Mouse (Mus musculus) embryonic stem cell, embryonic (primary cell): ENCODE measurements at regions not wholly inside any gene's neighbourhood (a gene's known extent, or its start where the extent isn't known, plus 50 kb on each side); places are given as distances from the start of the nearest gene placed in this dataset.
"Not testable (repeated sequence)": the region's sequence is repeated elsewhere in the genome, so short reads cannot be mapped to it uniquely, and the experiment has no call there.

ENCODE experiments used
- CTCF ChIA-PET, 4 experiments: fragments of 300-600 bp in 2 of 4; fragments of 350-600 bp in 2 of 4; sonication (Branson Sonifier 250); formaldehyde crosslinking; loops; one replicate each; lab custom pipeline; 2022; ENCODE audit warnings: inconsistent platforms in 2 of 4; lab: Charles Lee
- POLR2A ChIA-PET, 4 experiments: fragments of 300-600 bp in 2 of 4; fragments of 350-600 bp in 2 of 4; sonication (Branson Sonifier 250); formaldehyde crosslinking; loops; one replicate each; lab custom pipeline; 2022; ENCODE audit warnings: antibody characterized with exemption in 4 of 4, inconsistent platforms in 1 of 4; lab: Charles Lee

DNA sequence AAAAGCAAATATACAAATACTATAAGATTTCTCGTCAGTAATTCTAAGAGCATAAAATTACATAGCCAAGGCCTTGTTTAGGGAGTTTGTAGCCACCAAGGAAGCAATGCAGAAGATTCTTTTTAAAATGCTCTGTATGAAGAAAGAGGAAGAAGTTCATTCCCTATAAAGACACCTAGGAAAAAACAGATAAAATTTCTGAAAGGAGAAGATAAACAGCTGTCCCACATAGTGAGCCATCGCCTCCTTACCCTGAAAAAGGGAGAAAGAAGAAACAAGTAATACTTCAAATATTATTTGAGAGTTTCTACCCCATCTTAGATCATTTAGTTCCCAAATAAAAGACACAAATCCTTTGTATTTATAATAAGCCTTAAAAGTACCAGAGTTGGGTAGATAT lies 190.3 kb upstream of the Mad2l1 start:
- ChIA-PET POLR2A (interaction anchor here in 1 of 4 experiments (1.3 kb wide), 1 partner anchor 8 kb away, joined by 3 read pairs; no protein-coding TSS in a partner anchor), CTCF (no interaction called here)

- CTCF ChIA-PET = no interaction called here
Observed at GRCm38 (mm10) chr6:66347356-66347755, 187.8 kb upstream of the Mad2l1 start.

GRCm38 (mm10) chr6:66361130-66361529 lies 174.1 kb upstream of the Mad2l1 start:
- CTCF ChIA-PET = no interaction called here
- POLR2A ChIA-PET = interaction anchor here in 1 of 4 experiments (1.0 kb wide), 1 partner anchor 11 kb away, joined by 3 read pairs; no protein-coding TSS in a partner anchor

More at GRCm38 (mm10) chr6:66347356-66347755, 187.8 kb upstream of the Mad2l1 start:
- POLR2A ChIA-PET = no interaction called here

GRCm38 (mm10) chr6:66367263-66367662 lies 167.9 kb upstream of the Mad2l1 start:
- CTCF ChIA-PET = interaction anchor here in 1 of 4 experiments (0.7 kb wide), 1 partner anchor 278 kb away, joined by 3 read pairs; no protein-coding TSS in a partner anchor
- POLR2A ChIA-PET = no interaction called here

DNA sequence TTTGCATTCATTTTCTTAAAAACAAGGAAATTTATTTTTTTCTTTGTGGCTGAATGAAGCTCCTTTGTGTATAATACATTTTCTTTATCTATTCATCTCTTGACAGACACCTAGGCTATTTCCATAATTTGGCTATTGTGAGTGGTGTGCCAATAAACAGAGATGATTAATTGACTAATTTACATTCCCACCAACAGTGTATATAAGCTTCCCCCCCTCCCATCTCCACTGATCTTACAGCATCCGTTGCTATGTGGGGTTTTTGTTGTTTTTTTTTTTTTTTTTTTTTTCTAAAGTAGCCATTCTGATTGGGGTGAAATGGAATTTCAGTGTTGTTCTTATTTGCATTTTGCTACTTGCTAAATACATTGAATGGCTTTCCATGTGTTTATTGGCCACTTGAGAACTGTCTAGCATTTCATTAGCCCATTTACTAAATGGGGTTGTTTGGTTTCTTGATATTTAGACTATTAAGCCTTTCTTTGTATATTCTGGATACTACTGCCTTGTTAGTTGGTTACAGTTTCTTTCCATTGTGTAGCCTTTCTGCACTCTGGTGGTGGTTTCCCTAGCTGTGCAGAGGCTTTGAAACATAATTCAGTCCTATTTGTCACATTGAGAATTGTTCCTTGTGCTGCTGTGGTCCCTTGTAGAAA lies 153.8 kb upstream of the Mad2l1 start:
- ChIA-PET CTCF (no interaction called here), POLR2A (no interaction called here)

GRCm38 (mm10) chr6:66382347-66383010 lies 152.7 kb upstream of the Mad2l1 start:
- CTCF ChIA-PET = no interaction called here
- POLR2A ChIA-PET = no interaction called here

GRCm38 (mm10) chr6:66395147-66395546 lies 140.0 kb upstream of the Mad2l1 start:
- POLR2A ChIA-PET = no interaction called here
- CTCF ChIA-PET = no interaction called here

- ChIA-PET CTCF (no interaction called here), POLR2A (no interaction called here)
Observed at GRCm38 (mm10) chr6:66397411-66397810, 137.8 kb upstream of the Mad2l1 start.

DNA sequence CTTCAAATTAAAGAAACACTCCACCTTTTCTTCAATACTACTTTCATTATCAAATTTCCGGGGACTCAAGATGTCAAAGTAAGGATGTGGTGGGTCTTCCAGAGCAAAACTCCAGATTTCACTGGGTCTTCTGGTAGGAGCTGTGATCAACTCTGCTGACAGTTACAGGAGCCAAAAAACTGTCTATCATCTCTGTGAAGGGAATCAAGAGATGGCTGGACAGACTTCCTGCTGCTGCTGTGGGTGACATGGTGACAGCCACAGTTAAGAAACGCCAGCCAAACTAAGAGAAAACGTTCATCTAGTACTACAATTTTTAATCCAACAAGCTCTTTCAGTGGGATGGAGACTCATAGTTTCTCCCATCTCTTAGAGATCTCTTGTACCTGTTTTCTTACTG lies 136.5 kb upstream of the Mad2l1 start:
- ChIA-PET CTCF (no interaction called here), POLR2A (interaction anchor here in 1 of 4 experiments (1.0 kb wide), 1 partner anchor 192 kb away, joined by 3 read pairs; no protein-coding TSS in a partner anchor)

- ChIA-PET CTCF (interaction anchor here in 1 of 4 experiments (0.6 kb wide), 1 partner anchor 1802 kb away, joined by 3 read pairs; no protein-coding TSS in a partner anchor), POLR2A (interaction anchor here in 1 of 4 experiments (1.0 kb wide), 1 partner anchor 192 kb away, joined by 3 read pairs; no protein-coding TSS in a partner anchor)
Observed at GRCm38 (mm10) chr6:66399091-66399755, 136.0 kb upstream of the Mad2l1 start.

- CTCF ChIA-PET = interaction anchor here in 1 of 4 experiments (0.6 kb wide), 1 partner anchor 38 kb away, joined by 3 read pairs; no protein-coding TSS in a partner anchor
Observed at GRCm38 (mm10) chr6:66401468-66401867, 133.7 kb upstream of the Mad2l1 start.

GRCm38 (mm10) chr6:66401868-66402440 lies 133.2 kb upstream of the Mad2l1 start:
- ChIA-PET POLR2A (interaction anchor here in 1 of 4 experiments (1.1 kb wide), 1 partner anchor 56 kb away, joined by 6 read pairs; no protein-coding TSS in a partner anchor), CTCF (interaction anchor here in 1 of 4 experiments (0.6 kb wide), 1 partner anchor 38 kb away, joined by 3 read pairs; no protein-coding TSS in a partner anchor)

More at GRCm38 (mm10) chr6:66401468-66401867, 133.7 kb upstream of the Mad2l1 start:
- POLR2A ChIA-PET = interaction anchor here in 1 of 4 experiments (1.1 kb wide), 1 partner anchor 57 kb away, joined by 6 read pairs; no protein-coding TSS in a partner anchor

DNA sequence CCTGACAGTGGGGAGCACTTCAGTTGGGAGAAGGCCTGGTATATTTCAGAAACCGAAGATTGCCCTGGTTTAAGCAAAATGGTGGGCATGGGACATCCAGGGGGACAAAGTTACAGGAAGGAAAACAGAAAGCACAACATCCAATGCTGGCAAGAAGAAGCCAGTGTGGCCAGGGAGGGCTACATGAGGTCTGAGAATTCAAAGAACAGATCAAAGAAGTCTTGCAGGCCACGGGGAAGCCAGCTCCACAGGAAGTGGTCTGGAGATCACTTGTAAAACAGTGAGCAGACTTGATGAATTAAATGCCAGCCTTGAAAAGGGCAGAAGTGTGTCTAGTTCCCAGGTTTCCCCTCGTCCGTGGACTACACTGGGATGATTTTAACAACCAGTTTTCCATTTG lies 120.4 kb upstream of the Mad2l1 start:
- CTCF ChIA-PET = no interaction called here
- POLR2A ChIA-PET = interaction anchor here in 1 of 4 experiments (0.6 kb wide), 1 partner anchor 530 kb away, joined by 4 read pairs; no protein-coding TSS in a partner anchor

DNA sequence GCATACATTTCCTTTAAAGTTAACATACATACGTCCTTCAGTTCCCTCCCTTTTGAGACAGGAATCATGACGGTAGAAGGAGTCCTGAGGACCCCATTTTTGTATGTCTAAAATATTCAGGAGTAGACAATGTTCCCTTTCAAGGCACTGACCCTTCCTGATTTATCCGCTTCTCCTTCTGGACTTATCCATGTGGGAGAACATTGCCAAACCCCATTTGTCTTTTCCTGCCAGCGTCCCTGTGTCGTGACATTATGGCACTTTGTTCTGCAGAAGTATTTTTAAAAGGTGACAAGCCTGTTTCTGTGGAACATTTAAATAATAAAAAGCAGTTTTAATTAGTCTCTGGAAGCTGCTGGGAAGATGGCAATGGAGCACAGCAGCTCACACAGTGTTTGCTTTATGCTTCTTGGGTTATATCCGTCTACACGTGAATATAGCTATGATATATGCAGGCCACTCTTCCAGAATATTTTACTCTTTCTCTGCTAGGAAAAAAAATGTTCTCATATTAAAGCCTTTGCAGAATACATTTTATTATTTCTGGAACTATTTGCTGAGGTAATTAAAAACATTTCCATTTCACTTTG lies 115.6 kb upstream of the Mad2l1 start:
- CTCF ChIA-PET = no interaction called here

GRCm38 (mm10) chr6:66428370-66428769 lies 106.8 kb upstream of the Mad2l1 start:
- ChIA-PET POLR2A (no interaction called here), CTCF (no interaction called here)

More for the DNA sequence above, 115.6 kb upstream of the Mad2l1 start:
- POLR2A ChIA-PET = no interaction called here

DNA sequence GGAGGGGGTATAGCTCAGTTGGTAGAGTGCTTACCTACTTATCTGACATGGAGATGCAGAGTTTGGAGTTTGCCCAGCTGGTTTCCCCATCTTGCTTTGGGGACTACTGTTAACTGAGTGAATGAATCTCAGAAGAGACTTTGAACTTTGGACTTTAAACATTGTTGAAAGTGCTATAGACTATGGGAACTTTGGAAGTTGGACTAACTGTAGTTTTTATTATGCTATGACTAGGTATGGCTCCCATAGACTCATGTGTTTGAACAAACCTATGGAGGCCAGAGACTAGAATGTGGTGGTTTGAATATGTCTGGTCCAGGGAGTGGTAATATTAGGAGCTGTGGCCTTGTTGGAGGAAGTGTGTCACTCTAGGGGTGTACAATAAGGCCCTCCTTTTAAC lies 84.8 kb upstream of the Mad2l1 start:
- POLR2A ChIA-PET = interaction anchor here in 1 of 4 experiments (1.1 to 1.4 kb wide), 2 partner anchors 10 to 16 kb away, joined by 3 read pairs; no protein-coding TSS in a partner anchor
- CTCF ChIA-PET = not testable (repeated sequence)

- POLR2A ChIA-PET = interaction anchor here in 3 of 4 experiments (0.5 to 4.9 kb wide), 12 partner anchors 9 to 601 kb away, joined by 3 to 48 read pairs (median 4); partner anchors contain the start of gene Mad2l1 (in 2 of the 3)
- CTCF ChIA-PET = interaction anchor here in 3 of 4 experiments (1.0 to 1.4 kb wide), 3 partner anchors 9 kb away, joined by 3 to 5 read pairs (median 5); no protein-coding TSS in a partner anchor
Observed at GRCm38 (mm10) chr6:66458172-66458571, 77.0 kb upstream of the Mad2l1 start.

DNA sequence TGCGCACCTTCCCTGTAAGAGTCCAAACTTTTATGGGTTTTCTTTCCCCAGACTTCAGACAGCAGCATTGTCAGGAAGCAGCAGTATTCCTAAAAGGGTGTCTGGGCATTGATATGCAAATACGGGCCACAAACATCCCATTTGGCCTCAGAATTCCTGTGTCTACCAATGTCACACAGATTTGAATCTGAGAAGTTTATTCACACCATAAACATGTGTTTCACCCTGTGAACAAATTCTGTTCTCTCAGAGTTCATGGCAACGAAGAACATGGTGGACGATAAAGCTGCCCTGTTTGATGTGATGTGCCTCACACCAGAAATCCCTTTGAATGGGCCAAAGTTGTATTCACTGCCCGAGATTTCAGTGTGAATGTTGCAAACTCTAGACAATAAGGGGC lies 70.7 kb upstream of the Mad2l1 start:
- ChIA-PET CTCF (no interaction called here), POLR2A (interaction anchor here in 1 of 4 experiments (1.0 kb wide), 2 partner anchors 8 to 15 kb away, joined by 3 to 4 read pairs; no protein-coding TSS in a partner anchor)
